Mouse (Mus musculus) cortical plate, adult 2 months (tissue): ENCODE data around the gene Tbrg1.

Source experiments
- CTCF ChIP-seq: fragments of 200-500 bp; IDR thresholded peaks from 2 replicates; pipeline ENCODE4 v1.5.1; 2011; ENCODE audit warnings: mild to moderate bottlenecking, control low read depth, low read length; ENCODE audit not compliant: insufficient read depth; ENCODE audit errors: extremely low read depth
- POLR2A ChIP-seq: fragments of 200-500 bp; IDR thresholded peaks from 2 replicates; pipeline ENCODE4 v1.6.1; 2011; ENCODE audit warnings: mild to moderate bottlenecking, low read length, control low read depth; ENCODE audit not compliant: insufficient read depth; ENCODE audit errors: extremely low read depth

- TF ChIP-seq CTCF (no peak), POLR2A (no peak)
Observed at GRCm38 (mm10) chr9:37626103-37626567, 31.0 kb downstream of the Tbrg1 start.
